Comparison of ENCODE assay signal across 10 mouse cellular contexts in genomic region chr2:109942810-109943570, GRCm38 (mm10). TPM values are rescaled to one million over a fixed set of nuclear protein-coding genes. Genes with fewer than 3 reads are reported as not detected.
DNase-seq lines count a peak whose midpoint lies in the region; ATAC-seq and TF ChIP-seq lines count a peak whose summit lies in the region.
"Had no signal": no experiment of that assay in that cellular context is flagged by ENCODE, and none has a peak within 500 bp of the region (broad histone marks: within the 10 kb centered on the region; RNA-seq: fewer than 3 reads in every experiment).

No protein-coding gene starts in this region.

- no peaks in the 10 kb centered on the region for H3K36me3 ChIP-seq in embryonic facial prominence, embryonic 11.5 days (replicated peaks; ENCODE audit: control insufficient read depth, insufficient read depth, low read depth, low read length)
- no peaks in the 10 kb centered on the region for H3K36me3 ChIP-seq in hindbrain, embryonic 15.5 days
- no peaks in the 10 kb centered on the region for H3K36me3 ChIP-seq in neural tube, embryonic 15.5 days
- H3K36me3 ChIP-seq in heart, embryonic 10.5 days: no peaks in the 10 kb centered on the region

- no peak overlapping the region for H3K4me2 ChIP-seq in embryonic facial prominence, embryonic 11.5 days (ENCODE audit: low read depth, low read length)
- H3K4me2 ChIP-seq in hindbrain, embryonic 15.5 days: no peak overlapping the region
- no peak overlapping the region for H3K4me2 ChIP-seq in neural tube, embryonic 15.5 days

- DNase-seq in layer of hippocampus, adult 2 months (ENCODE audit: low spot score in 2 of 2): peak in 1 of 2 experiments; percentile 25
- no peak for DNase-seq in layer of hippocampus, postnatal 25 days (ENCODE audit: extremely low spot score in 1 of 2, low spot score in 1 of 2)
- peak; percentile 58 for DNase-seq in embryonic facial prominence, embryonic 11.5 days (ENCODE audit: low spot score)
- no peak for DNase-seq in adrenal gland, adult 2 months
- DNase-seq in lung, postnatal 4 days: no peak
- no peak for DNase-seq in heart, embryonic 10.5 days (ENCODE audit: low spot score)
- DNase-seq: lung, adult 18-20 months; right cerebral cortex, postnatal 25 days had no signal

- no peak overlapping the region for H3K9ac ChIP-seq in embryonic facial prominence, embryonic 11.5 days (replicated peaks; ENCODE audit: low read length)
- no peak overlapping the region for H3K9ac ChIP-seq in hindbrain, embryonic 15.5 days
- H3K9ac ChIP-seq in neural tube, embryonic 15.5 days (replicated peaks): no peak overlapping the region

- 38% methylated on average over 8 of the region's 8 CpGs for WGBS in embryonic facial prominence, embryonic 11.5 days
- WGBS in hindbrain, embryonic 15.5 days: 19% methylated on average over 8 of the region's 8 CpGs
- WGBS in neural tube, embryonic 15.5 days: 24% methylated on average over 8 of the region's 8 CpGs
- WGBS in heart, embryonic 10.5 days: 83% methylated on average over 8 of the region's 8 CpGs

- H3K9me3 ChIP-seq in embryonic facial prominence, embryonic 11.5 days (replicated peaks; ENCODE audit: control insufficient read depth, low read length): no peaks in the 10 kb centered on the region
- no peaks in the 10 kb centered on the region for H3K9me3 ChIP-seq in hindbrain, embryonic 15.5 days
- no peaks in the 10 kb centered on the region for H3K9me3 ChIP-seq in neural tube, embryonic 15.5 days (replicated peaks)
- H3K9me3 ChIP-seq in heart, embryonic 10.5 days: no peaks in the 10 kb centered on the region

- no peak for TF ChIP-seq CTCF in layer of hippocampus, adult 2 months (conservative IDR thresholded peaks at IDR 0.05)

- no peaks in the 10 kb centered on the region for H3K27me3 ChIP-seq in embryonic facial prominence, embryonic 11.5 days (ENCODE audit: control insufficient read depth, insufficient read depth, low read length)
- H3K27me3 ChIP-seq in hindbrain, embryonic 15.5 days: no peaks in the 10 kb centered on the region
- no peaks in the 10 kb centered on the region for H3K27me3 ChIP-seq in neural tube, embryonic 15.5 days (replicated peaks)
- H3K27me3 ChIP-seq in heart, embryonic 10.5 days (ENCODE audit: insufficient read depth, poor library complexity, severe bottlenecking): no peaks in the 10 kb centered on the region

- no peak for ATAC-seq in embryonic facial prominence, embryonic 11.5 days (replicated peaks; ENCODE audit: insufficient number of reproducible peaks, low FRiP score, low TSS enrichment, low read depth)
- peak; percentile 73 for ATAC-seq in hindbrain, embryonic 15.5 days (ENCODE audit: low FRiP score, low read depth)
- ATAC-seq in neural tube, embryonic 15.5 days (ENCODE audit: low FRiP score): no peak; the same call in 1 of the 2 replicates

- H3K4me1 ChIP-seq in embryonic facial prominence, embryonic 11.5 days (ENCODE audit: control insufficient read depth, insufficient read depth, low read length): no peaks in the 10 kb centered on the region
- peaks cover 27% of the 10 kb centered on the region for H3K4me1 ChIP-seq in hindbrain, embryonic 15.5 days (replicated peaks)
- H3K4me1 ChIP-seq in neural tube, embryonic 15.5 days: peaks cover 21% of the 10 kb centered on the region
- peaks cover 22% of the 10 kb centered on the region for H3K4me1 ChIP-seq in heart, embryonic 10.5 days

- no peak overlapping the region for H3K4me3 ChIP-seq in layer of hippocampus, adult 2 months
- H3K4me3 ChIP-seq in embryonic facial prominence, embryonic 11.5 days (ENCODE audit: low read depth, low read length): no peak overlapping the region
- no peak overlapping the region for H3K4me3 ChIP-seq in hindbrain, embryonic 15.5 days
- H3K4me3 ChIP-seq in neural tube, embryonic 15.5 days (replicated peaks): no peak overlapping the region
- no peak overlapping the region for H3K4me3 ChIP-seq in heart, embryonic 10.5 days

- peak overlapping the region; percentile 64 for H3K27ac ChIP-seq in layer of hippocampus, adult 2 months
- no peak overlapping the region for H3K27ac ChIP-seq in embryonic facial prominence, embryonic 11.5 days (replicated peaks; ENCODE audit: low read depth, low read length)
- H3K27ac ChIP-seq in hindbrain, embryonic 15.5 days (replicated peaks): peak overlapping the region; percentile 45; the same call in 1 of the 2 replicates
- 0 out of 2 replicates have a peak overlapping the region, but pooled peaks have one; percentile 25 for H3K27ac ChIP-seq in neural tube, embryonic 15.5 days (replicated peaks)
- H3K27ac ChIP-seq in heart, embryonic 10.5 days: no peak overlapping the region

RNA-seq across cellular contexts. Expression of gene Lgr4, which starts 25.5 kb away (rescaled TPM):
- total RNA-seq in layer of hippocampus, adult 2 months (2021): 10 to 100 TPM; 28.4 to 29.6 TPM
- 10 to 100 TPM; 27.7 to 33.5 TPM for total RNA-seq in layer of hippocampus, postnatal 25 days (2021)
- 17.2 and 20.9 TPM in 2 replicates for polyA plus RNA-seq in embryonic facial prominence, embryonic 11.5 days (2014; fragmentation: Nextera tagmentation; extraction: Ambion mirVana)
- polyA plus RNA-seq in hindbrain, embryonic 15.5 days (2015; fragmentation: Nextera tagmentation; extraction: Ambion mirVana): 8.0 and 8.6 TPM in 2 replicates
- polyA plus RNA-seq in neural tube, embryonic 15.5 days (2015; fragmentation: Nextera tagmentation; extraction: Ambion mirVana): 8.3 and 9.8 TPM in 2 replicates
- total RNA-seq in adrenal gland, adult 2 months (2021): 100 to 1,000 TPM; 123 to 227 TPM
- polyA plus RNA-seq in adrenal gland, adult 2 months (2012; rRNA removed): 27.7 and 57.6 TPM in 2 replicates
- 10.2 and 12.7 TPM in 2 replicates for polyA plus RNA-seq in heart, embryonic 10.5 days (2016; fragmentation: Nextera tagmentation; extraction: Ambion mirVana)

RNA-seq across cellular contexts. Expression of gene Lin7c, which starts 52.3 kb away (rescaled TPM):
- 100 to 1,000 TPM; 124 to 126 TPM for total RNA-seq in layer of hippocampus, adult 2 months (2021)
- 100 to 1,000 TPM; 110 to 111 TPM for total RNA-seq in layer of hippocampus, postnatal 25 days (2021)
- polyA plus RNA-seq in embryonic facial prominence, embryonic 11.5 days (2014; fragmentation: Nextera tagmentation; extraction: Ambion mirVana): 93.6 and 94.3 TPM in 2 replicates
- 175 and 177 TPM in 2 replicates for polyA plus RNA-seq in hindbrain, embryonic 15.5 days (2015; fragmentation: Nextera tagmentation; extraction: Ambion mirVana)
- polyA plus RNA-seq in neural tube, embryonic 15.5 days (2015; fragmentation: Nextera tagmentation; extraction: Ambion mirVana): 158 and 169 TPM in 2 replicates
- total RNA-seq in adrenal gland, adult 2 months (2021): 10 to 100 TPM; 79.3 to 89.4 TPM
- polyA plus RNA-seq in adrenal gland, adult 2 months (2012; rRNA removed): 2.6 and 4.2 TPM in 2 replicates
- polyA plus RNA-seq in heart, embryonic 10.5 days (2016; fragmentation: Nextera tagmentation; extraction: Ambion mirVana): 50.8 and 54.3 TPM in 2 replicates

Comparison
In these comparisons a context has a peak if more than half of its experiments do, and no peak if none do; other contexts are left out.
1. H3K27ac ChIP-seq: peak in layer of hippocampus, adult 2 months (single experiment), hindbrain, embryonic 15.5 days (single experiment) and neural tube, embryonic 15.5 days (single experiment); none in embryonic facial prominence, embryonic 11.5 days (single experiment) and heart, embryonic 10.5 days (single experiment).